Mouse (Mus musculus) thymus, adult 2 months (tissue): ENCODE data around the gene E130114P18Rik.

Source experiments
- CTCF ChIP-seq: fragments of 200-500 bp; IDR thresholded peaks from 2 replicates; pipeline ENCODE4 v1.5.1; 2012; ENCODE audit warnings: mild to moderate bottlenecking, control low read depth, low read length, moderate library complexity, borderline replicate concordance; ENCODE audit not compliant: control insufficient read depth, poor library complexity, insufficient read depth; ENCODE audit errors: extremely low read depth
- POLR2A ChIP-seq: fragments of 200-500 bp; IDR thresholded peaks from 2 replicates; pipeline ENCODE4 v1.6.1; 2012; ENCODE audit warnings: mild to moderate bottlenecking, low read length, control low read depth, moderate library complexity; ENCODE audit not compliant: control insufficient read depth, poor library complexity, insufficient read depth; ENCODE audit errors: extremely low read depth

DNA sequence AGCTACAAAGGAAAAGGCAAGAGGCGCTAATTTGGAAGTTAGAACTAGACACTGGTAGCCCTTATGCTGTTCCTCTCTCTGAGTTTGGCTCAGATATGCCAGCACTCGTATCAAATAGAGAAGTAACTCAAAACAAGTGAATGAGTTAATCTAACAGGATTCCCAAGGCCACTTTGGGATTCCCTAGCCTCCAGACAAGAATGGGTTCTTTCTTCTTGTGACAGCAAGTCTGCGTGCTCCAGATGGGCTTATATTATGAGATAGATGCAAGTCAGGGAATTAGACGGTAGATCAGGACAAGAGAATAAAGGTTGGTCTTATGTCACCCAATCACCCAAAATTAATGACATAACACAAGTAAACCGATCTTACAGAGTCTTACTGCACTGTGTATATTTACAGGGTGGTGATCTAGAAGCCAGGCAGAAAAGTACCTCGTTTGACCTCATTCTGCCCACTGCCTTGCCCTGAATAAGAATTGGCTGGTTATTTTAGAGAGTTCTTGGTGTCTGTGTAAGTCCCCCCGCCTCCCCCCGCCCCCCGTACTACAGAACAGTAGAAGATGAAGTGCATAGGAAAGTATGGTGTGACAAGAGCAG lies 190.4 kb downstream of the E130114P18Rik start:
- TF ChIP-seq POLR2A (no peak), CTCF (no peak)
